Mouse (Mus musculus) cerebellum, adult 2 months (tissue): Measurements from ENCODE around the gene Cox6a2.

Experiments
- CTCF ChIP-seq: fragments of 200-500 bp; IDR thresholded peaks from 2 replicates; pipeline ENCODE4 v1.5.1; 2011; ENCODE audit warnings: low read depth, mild to moderate bottlenecking, control low read depth, low read length, moderate library complexity, borderline replicate concordance; ENCODE audit not compliant: insufficient read depth
- POLR2A ChIP-seq: fragments of 200-500 bp; IDR thresholded peaks from 2 replicates; pipeline ENCODE4 v1.6.1; 2011; ENCODE audit warnings: low read length, control low read depth, borderline replicate concordance; ENCODE audit not compliant: insufficient read depth

- no peak for TF ChIP-seq CTCF
- TF ChIP-seq POLR2A: no peak
These were observed 42.2 kb downstream of the Cox6a2 start for GRCm38 (mm10) chr7:128164001-128164400.
